Mouse (Mus musculus) testis, adult 2 months (tissue): Measurements from ENCODE around the gene Gyg.

Source experiments
- CTCF ChIP-seq: fragments of 200-500 bp; IDR thresholded peaks from 2 replicates; pipeline ENCODE4 v1.5.1; 2012; ENCODE audit warnings: low read depth, mild to moderate bottlenecking, inconsistent platforms, low read length, moderate library complexity; ENCODE audit not compliant: control insufficient read depth, insufficient read depth, insufficient replicate concordance
- POLR2A ChIP-seq: fragments of 200-500 bp; IDR thresholded peaks from 2 replicates; pipeline ENCODE4 v1.6.1; 2012; ENCODE audit warnings: low read depth, mild to moderate bottlenecking, inconsistent platforms, low read length, moderate library complexity; ENCODE audit not compliant: control insufficient read depth

DNA sequence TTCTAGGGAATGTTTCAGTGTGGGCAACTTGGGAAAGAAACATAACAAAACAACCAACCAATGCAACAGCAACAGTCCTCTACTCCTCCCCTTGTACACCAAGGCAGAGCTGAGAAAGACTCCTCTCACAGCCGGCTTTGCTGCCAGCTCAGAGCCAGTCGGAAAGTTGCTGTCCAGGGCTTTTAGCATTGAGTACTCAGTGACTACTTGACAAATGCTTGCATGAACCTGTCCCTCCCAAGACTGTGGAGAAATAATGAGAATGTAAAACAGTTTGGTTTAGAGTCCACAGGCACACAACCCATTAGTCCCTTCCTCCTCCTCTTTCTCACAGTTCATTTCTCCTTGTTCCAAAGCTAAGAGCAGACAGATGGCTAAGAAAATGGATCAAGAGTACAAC is 10.7 kb downstream of the Gyg start:
- TF ChIP-seq POLR2A, result no peak
- TF ChIP-seq CTCF, result no peak
